Mouse (Mus musculus): Measurements from ENCODE around the gene Kazald1.
A peak's percentile ranks its signal among the peaks of the same experiment; 100 is the strongest.

Gene Kazald1

DNA sequence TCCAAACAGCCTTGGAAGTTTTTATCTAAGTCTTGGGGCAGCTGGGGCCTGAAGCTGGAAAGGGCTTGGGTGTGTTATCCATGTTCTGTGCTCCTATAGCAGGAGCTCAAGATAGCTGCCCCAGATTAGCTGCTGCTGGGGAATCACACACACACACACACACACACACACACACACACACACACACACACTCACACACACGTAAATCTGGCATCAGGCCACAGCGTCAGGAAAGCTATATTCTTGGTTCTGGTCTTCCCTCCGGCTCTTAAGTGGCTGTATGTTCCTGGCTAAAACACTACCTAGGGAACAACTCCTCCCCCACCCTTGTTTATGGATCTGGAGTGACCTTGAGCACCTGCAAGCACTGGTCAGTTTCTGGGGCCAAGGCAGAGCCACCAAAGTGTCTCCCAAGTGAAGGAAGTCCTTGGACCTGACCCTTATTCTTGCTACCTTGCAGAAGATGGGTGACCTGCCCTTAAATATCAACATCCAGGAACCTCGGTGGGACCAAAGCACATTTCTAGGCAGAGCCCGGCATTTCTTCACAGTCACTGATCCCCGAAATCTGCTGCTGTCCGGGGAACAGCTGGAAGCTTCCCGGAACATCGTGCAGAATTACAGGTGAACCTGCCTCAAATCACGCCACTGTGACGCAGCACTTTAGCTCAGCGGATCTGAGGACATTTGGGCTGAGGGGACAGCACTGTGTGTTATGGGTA, 26.2 kb upstream of the Kazald1 start:
- DNase-seq, result no peak

DNA sequence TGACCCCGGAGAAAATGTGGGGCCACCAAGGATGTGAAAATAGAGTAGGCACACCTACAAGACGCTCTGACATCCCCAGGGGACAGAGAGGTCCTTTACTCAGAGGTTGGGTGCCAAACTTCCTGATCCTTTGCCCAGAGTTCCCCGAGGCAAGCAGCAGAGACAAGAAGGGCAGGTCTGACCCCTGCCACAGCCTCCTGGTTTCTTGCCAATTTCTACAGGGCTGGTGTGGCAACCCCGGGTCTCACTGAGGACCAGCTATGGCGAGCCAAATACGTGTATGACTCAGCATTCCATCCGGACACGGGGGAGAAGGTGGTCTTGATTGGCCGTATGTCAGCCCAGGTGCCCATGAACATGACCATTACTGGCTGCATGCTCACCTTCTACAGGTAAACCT, 25.5 kb upstream of the Kazald1 start:
- DNase-seq, result no peak

DNA sequence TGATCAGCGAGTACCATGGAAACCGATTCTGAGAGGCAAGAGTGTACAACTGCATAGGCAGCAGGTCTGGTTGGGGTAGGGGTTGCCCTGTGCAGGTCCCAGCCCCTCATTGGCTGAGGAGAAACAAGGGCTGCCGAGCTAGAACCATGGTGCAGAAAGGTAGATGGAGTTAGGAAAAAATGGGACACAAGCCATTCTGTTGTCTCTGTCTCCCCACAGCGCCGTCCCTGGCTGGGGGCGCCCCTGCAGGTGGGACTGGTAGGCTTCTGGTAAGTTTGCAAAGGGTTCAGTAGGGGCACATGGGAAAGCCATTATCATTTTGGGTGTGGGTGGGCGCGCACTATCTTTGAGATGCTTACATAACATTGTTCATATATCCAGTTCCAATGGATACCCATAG, 21.6 kb upstream of the Kazald1 start:
- DNase-seq, result no peak

DNA sequence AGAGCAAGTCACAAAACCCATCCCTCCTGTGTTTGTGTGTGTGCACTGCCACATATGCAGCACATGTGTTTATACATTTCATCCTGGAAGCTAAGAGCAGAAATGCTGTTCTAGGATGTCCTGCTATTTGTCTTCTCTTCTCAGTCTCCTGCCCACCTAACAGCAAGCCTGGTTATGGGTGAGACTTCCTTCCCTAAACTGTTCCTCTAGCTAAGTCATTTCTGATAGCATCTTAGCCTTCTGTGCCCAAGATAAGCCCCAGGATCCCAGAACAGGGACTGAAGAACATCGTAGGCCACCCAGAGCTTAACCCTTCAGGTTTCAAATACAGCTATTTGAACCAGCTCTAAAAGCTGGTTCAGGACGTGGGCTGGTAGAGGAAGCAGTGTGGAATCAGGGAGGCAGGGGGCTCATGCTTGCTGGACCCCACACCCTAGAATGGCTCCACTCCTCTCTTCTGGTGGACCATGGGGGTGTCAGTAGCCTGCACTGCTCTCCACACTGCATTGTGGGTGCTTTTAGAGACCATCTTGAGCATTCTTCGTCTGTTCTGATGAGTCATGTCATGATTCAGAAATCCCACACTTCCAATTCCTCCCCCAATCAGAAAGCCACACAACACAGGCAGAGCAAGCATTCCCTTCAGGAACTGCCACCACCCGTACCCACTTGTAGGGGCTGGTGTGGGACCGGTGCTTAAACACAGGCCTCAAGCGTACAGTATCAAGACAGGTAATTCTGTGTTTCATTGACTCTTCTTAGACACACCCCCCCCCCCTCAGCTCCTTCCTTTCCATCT, 19.9 kb upstream of the Kazald1 start:
- DNase-seq, result no peak

DNA sequence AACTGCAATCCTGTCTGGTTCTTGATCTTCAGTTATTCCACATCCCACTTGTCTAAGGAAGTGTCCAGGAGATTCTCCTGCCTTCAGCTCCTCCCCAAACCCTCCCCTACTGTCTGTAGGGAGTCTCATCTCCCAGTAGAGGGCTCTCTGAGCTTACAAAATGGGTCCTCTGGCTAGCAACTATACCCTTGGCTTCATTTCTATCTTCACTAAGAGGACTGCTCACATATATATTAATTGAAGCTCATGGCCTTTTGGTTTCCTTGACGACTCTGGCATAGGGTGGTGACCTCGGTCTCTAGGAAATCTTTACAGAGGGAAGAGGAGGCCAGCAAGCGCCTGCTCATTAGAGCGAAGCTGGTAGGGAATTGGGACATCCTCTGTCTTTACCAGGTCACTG, 18.7 kb upstream of the Kazald1 start:
- DNase-seq, result peak; percentile 52

DNA sequence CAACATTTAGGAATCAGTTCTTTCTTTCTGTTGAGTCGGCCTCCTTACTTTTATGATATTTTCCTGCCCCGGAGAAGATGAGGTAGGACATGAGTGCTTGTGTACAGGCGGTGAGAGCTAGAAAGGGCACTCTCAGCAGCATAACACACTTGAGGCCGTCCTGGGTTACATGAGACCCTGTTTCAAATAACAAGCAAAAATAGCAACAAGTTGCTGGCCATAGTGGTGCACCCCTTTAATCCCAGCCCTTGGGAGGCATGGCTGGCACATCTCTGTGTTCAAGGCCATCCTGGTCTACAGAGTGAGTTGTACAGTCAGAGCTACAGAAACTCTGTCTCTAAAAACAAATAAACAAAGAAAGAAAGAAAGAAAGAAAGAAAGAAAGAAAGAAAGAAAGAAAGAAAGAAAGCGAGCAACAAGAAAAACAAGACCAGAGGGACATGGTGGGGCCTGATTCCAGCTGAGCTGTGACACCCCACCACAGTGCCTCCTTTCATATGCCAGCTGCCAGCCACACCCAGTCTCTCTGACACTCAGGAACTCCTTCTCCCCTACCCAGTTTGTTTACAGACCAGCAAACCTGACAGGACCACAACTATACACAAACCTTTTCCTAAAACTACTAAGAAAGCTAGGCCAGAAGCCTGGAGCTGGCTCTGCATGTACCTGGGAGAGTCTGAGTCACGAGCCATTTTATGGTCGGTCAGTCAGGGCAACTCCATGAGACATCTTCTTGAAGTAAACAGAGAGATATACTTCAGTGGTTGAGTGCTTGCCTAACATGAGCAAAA, 17.9 kb upstream of the Kazald1 start:
- no peak for DNase-seq

DNA sequence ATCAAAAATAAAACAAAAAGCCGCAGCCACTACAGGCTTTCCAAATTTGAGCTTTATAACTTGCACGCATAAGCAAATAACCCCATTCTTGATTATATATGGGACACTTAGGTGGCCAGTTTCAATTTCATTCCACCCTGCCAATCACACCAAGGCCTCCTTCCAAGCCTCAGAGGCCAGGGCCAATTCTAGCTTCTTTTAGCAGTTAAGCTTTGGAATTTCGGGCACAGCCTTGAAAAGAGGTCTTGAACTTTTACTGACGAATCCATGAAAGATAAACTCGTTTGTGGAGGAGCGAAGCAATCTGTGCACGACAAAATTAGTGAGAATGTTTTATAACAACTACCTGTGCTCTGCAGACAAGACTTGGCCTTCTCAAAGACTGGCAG, 17.3 kb upstream of the Kazald1 start:
- DNase-seq, result peak; percentile 35

DNA sequence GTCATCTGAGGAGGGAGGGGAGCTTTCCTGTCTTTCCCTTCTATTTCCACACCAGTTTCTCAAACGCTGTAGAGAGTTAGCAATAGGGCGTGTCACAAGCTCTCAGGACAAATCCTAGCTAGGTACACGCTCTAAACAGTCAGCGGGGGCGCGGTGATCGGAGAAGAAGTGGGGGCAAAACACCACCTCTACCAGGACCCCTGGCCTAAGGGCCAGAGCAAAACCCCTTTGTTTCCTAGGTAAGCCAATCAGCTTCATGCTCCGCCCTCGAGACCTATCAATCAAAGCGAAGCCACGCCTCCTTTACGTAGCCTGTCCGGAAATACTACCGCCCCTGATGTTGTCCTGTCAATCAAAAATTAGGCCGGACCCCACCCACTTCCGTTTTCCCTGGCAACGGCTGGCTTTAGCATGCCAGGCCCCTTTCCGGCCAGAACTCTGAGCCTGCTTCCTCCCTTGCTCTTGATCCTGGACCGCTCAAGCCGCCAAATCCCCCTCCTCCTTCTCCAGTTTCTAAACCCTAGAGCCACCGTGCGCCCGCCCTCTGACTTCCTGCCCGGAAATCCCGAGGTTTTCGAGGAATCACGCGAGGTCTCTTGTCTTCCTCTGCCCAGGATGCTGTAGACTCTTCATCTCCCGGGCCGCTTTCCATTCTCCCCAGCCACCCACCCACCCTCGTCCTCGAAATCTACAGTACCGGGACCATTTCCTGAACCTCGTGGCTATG, 16.8 kb upstream of the Kazald1 start:
- peak; percentile 97 for DNase-seq

DNA sequence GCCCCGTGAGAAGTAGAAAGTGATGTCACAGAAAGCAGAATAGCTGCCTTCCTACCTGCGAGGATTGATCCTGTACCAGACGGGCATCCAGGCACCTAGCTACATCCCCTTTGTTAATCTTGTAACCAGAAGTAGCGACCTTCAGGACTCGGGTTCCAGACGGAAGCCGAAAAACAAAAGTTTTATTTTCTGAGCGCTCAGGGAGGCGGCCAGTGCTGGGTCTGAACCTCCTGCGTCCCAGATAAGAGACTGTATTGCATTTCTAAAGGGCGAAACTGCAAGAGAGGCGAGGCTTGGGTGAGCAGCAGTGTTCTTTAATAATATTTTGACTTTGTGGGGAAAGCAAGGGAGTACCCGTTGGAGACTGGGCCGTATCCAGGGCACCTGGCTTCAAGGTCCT, 16.2 kb upstream of the Kazald1 start:
- no peak for DNase-seq

DNA sequence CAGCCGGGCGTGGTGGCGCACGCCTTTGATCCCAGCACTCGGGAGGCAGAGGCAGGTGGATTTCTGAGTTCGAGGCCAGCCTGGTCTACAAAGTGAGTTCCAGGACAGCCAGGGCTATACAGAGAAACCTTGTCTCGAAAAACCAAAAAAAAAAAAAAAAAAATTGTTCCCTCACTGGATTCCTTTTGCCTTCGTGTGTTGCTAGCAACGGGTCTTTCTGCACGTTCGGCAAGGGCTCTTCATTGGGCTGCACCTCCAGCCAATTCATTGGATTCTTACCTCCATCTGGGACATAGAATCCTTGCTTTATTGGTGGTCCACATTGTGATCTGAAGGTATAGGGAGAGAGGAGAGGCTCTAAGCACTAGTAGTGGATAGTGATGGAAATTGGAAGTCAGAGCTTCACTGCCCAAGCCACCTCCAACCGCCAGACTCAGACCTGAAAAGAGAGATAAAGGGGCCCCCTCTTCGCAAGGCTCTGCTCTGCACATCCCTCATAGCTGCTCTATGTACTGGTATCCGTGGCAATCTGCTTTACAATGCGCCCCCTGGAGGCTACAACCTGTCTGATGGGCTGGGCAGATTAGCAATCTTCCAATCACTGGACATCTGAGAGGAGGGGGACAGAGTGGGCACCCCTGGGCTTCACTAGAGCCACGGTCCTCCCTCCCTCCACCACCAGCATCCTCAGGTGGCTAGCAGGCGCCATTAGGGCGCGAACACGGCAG, 11.3 kb upstream of the Kazald1 start:
- DNase-seq, result peak; percentile 71

DNA sequence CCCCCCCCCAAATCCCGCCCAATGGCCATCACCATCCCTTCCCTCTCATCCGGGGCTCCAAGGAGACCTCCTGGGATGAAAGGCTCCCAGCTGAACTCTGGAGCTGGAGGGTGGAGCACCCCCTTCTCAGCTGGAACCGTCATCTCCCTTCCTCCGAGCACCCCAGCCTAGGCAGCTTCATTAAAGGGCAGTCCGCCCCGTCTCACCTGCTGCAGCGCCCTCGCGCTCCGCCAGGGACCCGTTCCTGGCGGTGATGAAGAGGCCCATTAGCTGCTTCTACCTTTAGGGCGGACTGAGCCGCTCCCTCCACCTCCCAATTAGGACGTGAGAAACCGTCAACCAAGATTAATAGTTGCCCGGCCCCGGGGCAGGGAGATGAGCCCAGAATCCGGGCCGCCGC, 9.8 kb upstream of the Kazald1 start:
- DNase-seq, result no peak

DNA sequence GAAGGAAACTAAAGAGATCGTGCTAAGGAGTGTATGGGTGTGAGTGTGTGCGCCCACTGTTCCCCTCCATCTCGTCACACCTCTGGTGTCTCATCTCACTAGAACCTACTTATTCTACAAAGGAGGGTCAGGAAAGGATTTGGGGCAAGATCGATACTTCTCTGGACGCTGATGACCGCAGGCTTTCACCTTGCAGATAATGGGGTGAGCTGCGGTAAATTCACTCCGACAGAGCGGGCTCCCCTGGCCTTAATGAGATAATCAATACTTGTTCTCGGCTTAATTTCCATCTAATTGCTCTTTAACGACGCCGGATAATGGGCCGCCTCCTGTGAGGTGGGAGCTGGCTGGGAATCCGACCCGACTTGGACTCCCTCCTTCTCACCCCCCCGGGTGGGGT, 7.9 kb upstream of the Kazald1 start:
- no peak for DNase-seq

DNA sequence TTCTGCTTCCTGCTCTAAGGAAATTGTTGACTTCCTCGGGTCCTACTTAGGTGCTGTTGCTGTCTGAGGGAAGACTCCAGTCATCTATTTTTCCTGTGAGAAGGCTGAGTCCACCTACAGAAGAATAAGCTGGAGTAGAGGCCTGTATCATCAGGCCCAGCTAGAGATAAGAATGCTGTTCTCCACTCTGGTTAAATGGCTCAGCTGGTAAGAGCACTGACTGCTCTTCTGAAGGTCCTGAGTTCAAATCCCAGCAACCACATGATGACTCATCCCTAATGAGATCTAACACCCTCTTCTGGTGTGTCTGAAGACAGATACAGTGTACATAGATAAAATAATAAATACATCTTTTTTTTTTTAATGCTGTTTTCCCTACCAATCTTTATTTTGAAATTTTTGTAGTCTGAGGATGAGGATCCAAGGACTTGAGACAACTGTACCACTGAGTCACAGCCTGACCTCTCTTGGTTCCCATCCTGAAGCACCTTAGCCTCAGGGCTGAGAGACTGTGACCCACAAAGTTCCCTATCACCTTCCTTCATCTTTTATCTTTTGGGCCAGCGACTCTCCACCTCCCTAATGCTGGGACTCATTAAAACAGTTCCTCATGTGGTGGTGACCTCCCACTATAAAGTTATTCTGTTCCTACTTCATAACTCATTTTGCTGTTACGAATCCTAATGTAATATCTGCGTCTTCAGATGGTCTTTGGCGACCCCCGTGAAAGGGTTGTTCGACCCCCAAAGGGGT, 7.1 kb upstream of the Kazald1 start:
- DNase-seq, result no peak

DNA sequence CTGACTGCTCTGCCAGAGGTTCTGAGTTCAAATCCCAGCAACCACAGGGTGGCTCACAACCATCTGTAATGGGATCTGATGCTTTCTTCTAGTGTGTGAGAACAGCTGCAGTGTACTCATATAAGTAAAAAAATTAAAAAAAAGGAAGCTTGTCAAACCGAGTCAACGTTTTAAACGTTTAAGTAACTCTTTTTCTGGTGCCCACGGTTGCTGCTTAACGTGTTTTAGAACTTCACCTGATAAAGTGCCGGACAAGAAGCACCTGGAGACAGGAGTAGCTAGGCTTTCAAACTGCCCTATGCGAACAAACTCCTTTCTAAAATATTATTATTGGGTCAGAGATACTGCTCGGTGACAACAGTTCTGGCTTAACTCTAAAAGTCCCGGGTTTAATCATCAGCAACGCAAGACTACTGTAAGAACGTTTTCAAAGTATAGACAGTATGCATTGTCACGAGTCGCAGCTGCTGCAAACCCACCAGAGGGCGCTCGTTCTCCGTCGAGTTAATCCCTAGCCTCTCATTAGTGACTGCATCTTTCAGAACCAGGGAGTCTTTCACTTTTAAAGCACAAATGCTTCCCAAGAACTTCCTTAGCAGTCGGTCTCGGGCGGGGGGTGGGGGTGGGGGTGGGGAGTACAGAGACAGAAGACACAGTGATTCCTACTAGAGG, 1.0 kb upstream of the Kazald1 start:
- DNase-seq, result peak; percentile 89

DNA sequence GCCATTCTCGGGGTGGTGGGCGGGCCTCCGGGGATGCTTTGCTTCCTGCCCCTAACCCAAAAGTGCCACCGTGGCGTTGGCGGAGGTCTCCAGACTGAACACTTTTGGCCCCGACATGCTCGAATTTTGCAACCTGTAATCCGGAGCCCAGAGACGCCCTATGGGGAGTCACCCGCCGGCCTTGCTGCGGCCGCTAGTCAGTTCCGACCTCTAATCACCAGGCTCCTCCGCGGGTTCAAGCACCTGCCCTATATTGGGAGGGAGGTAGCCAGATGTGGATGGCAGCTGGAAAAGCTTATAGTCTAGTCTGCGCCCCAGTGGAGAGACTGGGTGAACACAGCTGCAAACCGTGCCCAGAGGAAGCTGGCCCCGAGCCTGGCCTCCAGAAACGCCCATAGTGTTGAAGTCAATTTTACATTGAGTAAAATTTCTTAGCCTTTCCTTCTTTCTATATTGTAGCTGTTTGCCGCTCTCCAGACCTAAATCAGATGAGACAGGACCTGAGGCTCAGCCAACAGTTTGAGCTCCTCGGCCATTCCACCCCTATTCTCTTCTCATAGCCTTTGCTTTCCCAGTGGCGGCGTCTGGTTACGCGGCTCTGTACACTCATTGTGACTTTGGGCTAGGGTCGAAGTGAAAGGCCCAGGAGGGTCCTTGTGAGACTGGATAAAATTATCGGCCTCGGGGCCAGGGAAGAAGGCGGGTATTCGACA, 438 bp downstream of the Kazald1 start:
- no peak for DNase-seq

DNA sequence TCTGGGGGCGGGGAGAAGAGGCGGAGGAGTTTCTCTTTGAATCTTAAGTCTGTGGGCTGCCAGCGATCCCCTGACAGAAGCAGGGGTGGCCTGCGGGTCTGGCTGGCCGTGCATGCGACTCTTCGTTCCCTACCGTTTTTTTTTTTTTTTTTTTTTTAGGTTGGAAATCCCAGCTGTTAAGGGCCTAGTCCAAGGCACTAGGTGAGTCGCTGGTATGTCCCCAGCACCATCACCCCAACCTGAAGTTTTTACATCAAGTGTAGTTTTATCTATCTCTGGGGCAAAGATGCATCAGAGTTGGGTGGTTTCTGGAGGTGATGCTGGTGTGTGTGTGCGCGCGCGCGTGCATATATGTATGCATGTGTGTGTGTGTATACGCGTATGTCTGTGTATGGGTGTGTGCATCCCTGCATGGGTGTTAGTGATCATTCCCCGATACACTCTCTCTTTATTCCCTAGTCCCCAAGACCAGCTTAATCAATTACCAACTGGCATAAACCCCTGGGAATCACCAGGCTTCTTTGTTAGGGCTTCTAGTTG, 1.1 kb downstream of the Kazald1 start:
- peak; percentile 48 for DNase-seq

DNA sequence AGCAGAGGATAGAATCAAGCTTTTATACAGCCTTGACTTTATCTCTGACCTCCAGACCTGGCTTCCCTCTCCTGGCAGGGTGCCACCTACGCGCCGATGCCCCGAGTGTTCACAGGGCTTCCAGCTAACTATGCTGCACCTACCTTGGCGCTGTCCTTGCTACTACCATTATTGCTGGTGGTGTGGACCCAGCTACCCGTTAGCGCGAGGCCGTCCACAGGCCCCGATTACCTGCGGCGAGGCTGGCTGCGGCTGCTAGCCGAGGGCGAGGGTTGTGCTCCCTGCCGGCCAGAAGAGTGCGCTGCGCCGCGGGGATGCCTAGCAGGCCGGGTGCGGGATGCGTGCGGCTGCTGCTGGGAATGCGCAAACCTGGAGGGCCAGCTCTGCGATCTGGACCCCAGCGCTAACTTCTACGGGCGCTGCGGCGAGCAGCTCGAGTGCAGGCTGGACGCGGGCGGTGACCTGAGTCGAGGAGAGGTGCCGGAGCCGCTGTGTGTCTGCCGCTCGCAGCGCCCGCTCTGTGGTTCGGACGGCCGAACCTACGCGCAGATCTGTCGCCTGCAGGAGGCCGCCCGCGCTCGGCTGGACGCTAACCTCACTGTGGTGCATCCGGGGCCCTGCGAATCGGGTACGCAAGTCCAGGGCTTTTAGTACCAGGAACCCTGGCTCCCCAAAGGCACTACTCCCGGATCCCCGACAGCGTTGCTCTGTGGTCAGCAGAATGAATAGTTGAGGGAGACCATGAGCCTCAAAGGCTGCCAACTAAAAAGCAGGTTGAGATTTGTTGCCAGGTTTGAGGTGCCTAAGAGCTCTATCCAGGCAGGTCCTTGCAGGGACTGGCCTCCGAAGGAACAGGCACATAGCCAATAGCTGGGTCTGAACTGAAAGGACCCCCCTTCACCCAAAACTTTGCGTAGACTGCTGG, 1.8 kb downstream of the Kazald1 start:
- DNase-seq, result peak; percentile 76

DNA sequence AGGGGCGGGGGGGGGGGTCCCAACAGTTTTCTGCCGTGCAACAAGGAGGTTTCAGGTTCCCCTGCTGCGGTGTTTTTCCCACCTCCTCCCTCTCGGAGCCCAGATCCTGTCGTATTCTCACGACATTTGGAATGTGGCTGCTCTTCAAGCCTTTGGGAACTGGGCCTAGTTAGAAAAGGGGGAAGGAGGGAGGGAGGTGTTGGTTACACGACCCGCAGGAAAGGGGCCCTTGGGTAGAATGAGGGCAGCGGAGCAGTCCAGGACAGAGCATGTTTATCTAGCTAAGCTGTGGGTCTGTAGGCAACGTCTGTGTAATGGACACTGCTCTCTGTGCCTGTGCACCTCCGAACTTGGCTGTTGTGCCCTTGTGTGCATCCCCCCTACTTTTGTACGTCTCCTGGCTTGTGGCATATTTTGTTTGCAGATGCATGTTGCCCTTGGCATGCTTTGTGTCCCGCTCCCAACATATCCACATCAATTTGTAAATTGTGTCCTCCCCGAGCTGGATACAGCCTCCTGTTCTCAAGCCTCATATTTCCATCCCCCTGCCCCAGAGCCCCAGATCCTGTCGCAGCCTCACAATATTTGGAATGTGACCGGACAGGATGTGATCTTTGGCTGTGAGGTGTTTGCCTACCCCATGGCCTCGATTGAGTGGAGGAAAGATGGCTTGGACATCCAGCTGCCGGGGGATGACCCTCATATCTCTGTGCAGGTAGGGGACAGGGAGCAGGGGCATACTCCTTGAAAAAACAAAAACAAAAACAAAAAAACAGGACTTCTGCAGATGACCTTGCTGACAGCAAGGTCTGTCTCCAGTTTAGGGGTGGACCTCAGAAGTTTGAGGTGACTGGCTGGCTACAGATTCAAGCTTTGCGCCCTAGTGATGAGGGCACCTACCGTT, 3.0 kb downstream of the Kazald1 start:
- DNase-seq, result no peak
